8 mouse cellular contexts compared by ENCODE assay signal in the genomic region with DNA sequence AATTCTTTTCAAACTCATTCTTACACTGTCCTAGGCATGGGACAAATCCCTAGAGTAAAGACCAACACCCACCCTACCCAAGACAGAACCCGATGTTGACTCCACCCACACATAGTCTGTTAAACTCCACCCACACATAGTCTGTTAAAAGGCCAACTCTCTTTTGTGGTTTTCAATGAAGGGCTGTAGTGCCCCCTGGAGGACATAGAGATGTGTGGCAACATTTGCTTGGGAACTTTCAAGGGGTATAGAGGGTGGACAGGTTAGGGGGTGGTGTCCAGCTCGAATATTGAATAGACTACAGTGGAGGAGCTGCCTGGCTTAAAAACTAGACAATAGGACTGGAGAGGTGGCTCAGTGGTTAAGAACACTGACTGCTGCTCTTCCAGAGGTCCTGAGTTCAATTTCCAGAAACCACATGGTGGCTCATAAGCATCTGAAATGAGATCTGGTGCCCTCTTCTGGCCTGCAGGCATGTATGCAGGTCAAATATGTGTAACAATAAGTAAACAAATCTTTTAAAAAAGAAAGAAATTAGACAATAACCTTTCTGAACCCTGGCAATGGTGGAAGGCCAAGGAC. TPM values are rescaled to one million over a fixed set of nuclear protein-coding genes. Genes with fewer than 3 reads are reported as not detected.
DNase-seq lines count a peak whose midpoint lies in the region; ATAC-seq and TF ChIP-seq lines count a peak whose summit lies in the region.

No protein-coding gene starts in this region.

- TF ChIP-seq CTCF in Patski (IDR thresholded peaks at IDR 0.05) = peak; percentile 76

- CTCF ChIA-PET in Patski (lab: Charles Lee) = interaction anchor here (2.2 kb wide), 1 partner anchor 392 kb away, joined by 6 read pairs; no protein-coding TSS in a partner anchor

- no peak for ATAC-seq in Patski

- POLR2A ChIA-PET in Patski (lab: Charles Lee) = no interaction called here

- no peaks in the 10 kb centered on the region for H3K27me3 ChIP-seq in Patski

- in situ Hi-C loops in Patski (cut with MboI; ENCODE audit: low pct_unique_long_range_greater_than_20kb) = no loop called here

- DNase-seq in heart, adult 18-20 months = peak; percentile 14 to 46
- no peak for DNase-seq in heart, adult 9 months (ENCODE audit: low spot score in 2 of 2)
- DNase-seq in 416B (ENCODE audit: low read depth) (peak; percentile 65), Patski (ENCODE audit: low read depth, low spot score) (no peak)
- DNase-seq in kidney, postnatal 4 days = peak; percentile 16 to 27
- DNase-seq in spleen, postnatal 14 days (ENCODE audit: low spot score in 2 of 2) = no peak
- no peak for DNase-seq in cerebellum, adult 11 months
- no peak for DNase-seq in neural tube, embryonic 10.5 days (ENCODE audit: extremely low spot score, low spot score)

RNA-seq across cellular contexts. Expression of a gene that starts 48.4 kb away (rescaled TPM):
- 10 to 100 TPM; 70.9 to 92.4 TPM for total RNA-seq in heart, adult 18-20 months (2021)
- polyA plus RNA-seq in Patski (2021) = 42.4 TPM

RNA-seq across cellular contexts. Expression of a gene that starts 48.7 kb away (rescaled TPM):
- total RNA-seq in heart, adult 18-20 months (2021) = under 1 TPM; 0.25 to 0.69 TPM
- polyA plus RNA-seq in Patski (2021) = 17.3 TPM

Comparison
In these comparisons a context has a peak if more than half of its experiments do, and no peak if none do; other contexts are left out.
1. DNase-seq: peak in heart, adult 18-20 months (2 of 2), 416B (single experiment) and kidney, postnatal 4 days (2 of 2); none in heart, adult 9 months (0 of 2), Patski (single experiment), spleen, postnatal 14 days (0 of 2), cerebellum, adult 11 months (single experiment) and neural tube, embryonic 10.5 days (single experiment).